Mouse (Mus musculus) liver, embryonic 14.5 days (tissue): ENCODE data around the gene Fxyd3. TPM values are rescaled to one million over a fixed set of nuclear protein-coding genes. Genes with fewer than 3 reads are reported as not detected.

ENCODE experiments used
- ATAC-seq: fragments of 200-750 bp; cut with Nextera tagmentation; 2 replicates; pipeline ENCODE4 v1.8.0; 2017; ENCODE audit warnings: moderate number of reproducible peaks, mild to moderate bottlenecking, moderate library complexity; ENCODE audit not compliant: insufficient read depth
- DNase-seq, 3 experiments: peaks; one replicate each; pipeline ENCODE4 v3.0.0-alpha.2; 2012 to 2013; ENCODE audit warnings: low read depth in 3 of 3, low spot score in 3 of 3
- H3K27ac ChIP-seq: fragments of 300-500 bp; sonication (generic); 2 replicates; pipeline ENCODE4 v1.5.1; 2014; ENCODE audit warnings: moderate library complexity, mild to moderate bottlenecking, control low read depth, inconsistent platforms
- H3K27me3 ChIP-seq: fragments of 300-500 bp; sonication (generic); 2 replicates; pipeline ENCODE4 v1.6.1; 2014; ENCODE audit warnings: mild to moderate bottlenecking, low read length, moderate library complexity; ENCODE audit not compliant: control insufficient read depth, insufficient read depth
- H3K36me3 ChIP-seq: fragments of 300-500 bp; sonication (generic); replicated peaks from 2 replicates; pipeline ENCODE4 v1.6.1; 2014; ENCODE audit warnings: low read depth; ENCODE audit not compliant: control insufficient read depth, insufficient read depth
- H3K4me1 ChIP-seq, 2 experiments: fragments of 200-500 bp in 1 of 2; fragments of 300-500 bp in 1 of 2; sonication (generic) in 1 of 2; replicated peaks; 2 replicates each; pipeline ENCODE4 v1.6.1; 2012 to 2014; ENCODE audit warnings: antibody characterized with exemption in 1 of 2, inconsistent platforms in 1 of 2, low read length in 1 of 2; ENCODE audit not compliant: control insufficient read depth in 2 of 2, insufficient read depth in 2 of 2
- H3K4me2 ChIP-seq: fragments of 300-500 bp; sonication (generic); 2 replicates; pipeline ENCODE4 v1.6.1; 2014; ENCODE audit warnings: low read depth, mild to moderate bottlenecking, control low read depth, moderate library complexity
- H3K4me3 ChIP-seq, 2 experiments: fragments of 200-500 bp in 1 of 2; fragments of 300-500 bp in 1 of 2; sonication (generic) in 1 of 2; 2 replicates each; pipeline ENCODE4 v1.5.1; 2012 to 2014; ENCODE audit warnings: low read depth in 2 of 2, low read length in 2 of 2, mild to moderate bottlenecking in 2 of 2, control low read depth in 1 of 2, inconsistent platforms in 1 of 2, moderate library complexity in 1 of 2; ENCODE audit not compliant: insufficient read depth in 1 of 2
- H3K9ac ChIP-seq: fragments of 300-500 bp; sonication (generic); replicated peaks from 2 replicates; pipeline ENCODE4 v1.6.1; 2014; ENCODE audit warnings: mild to moderate bottlenecking, control low read depth, moderate library complexity
- H3K9me3 ChIP-seq: fragments of 300-500 bp; sonication (generic); 2 replicates; pipeline ENCODE4 v1.6.1; 2016; ENCODE audit warnings: low read length, mixed read lengths; ENCODE audit not compliant: control insufficient read depth
- CTCF ChIP-seq: IDR thresholded peaks from 2 replicates; pipeline ENCODE4 v1.5.1; 2016; ENCODE audit warnings: antibody characterized with exemption, low read depth, control low read depth
- EP300 ChIP-seq: IDR thresholded peaks from 2 replicates; pipeline ENCODE4 v1.6.1; 2016; ENCODE audit warnings: antibody characterized with exemption, low read depth
- WGBS: fragments of 180-500 bp; shearing (Covaris S2); extraction: QIAGEN DNeasy Blood & Tissue Kit; methylation state at CpG from one replicate; pipeline ENCODE4 v1.1.7; 2014; ENCODE audit not compliant: insufficient replicate concordance; 5-methylcytosine and 5-hydroxymethylcytosine counted together
- polyA plus RNA-seq, 2 experiments: library from polyadenylated mRNA; depleted of rRNA in 1 of 2; stranded (reverse) in 1 of 2; unstranded in 1 of 2; fragments of >200 nt; fragmentation: Nextera tagmentation in 1 of 2; extraction: Ambion mirVana in 1 of 2; gene quantifications; 2 replicates each; pipeline versions ENCODE4 v1.2.1 to v1.2.3; 2012 to 2014

Gene Fxyd3
- polyA plus RNA-seq, 2 experiments = 0.54 to 0.86 TPM

DNA sequence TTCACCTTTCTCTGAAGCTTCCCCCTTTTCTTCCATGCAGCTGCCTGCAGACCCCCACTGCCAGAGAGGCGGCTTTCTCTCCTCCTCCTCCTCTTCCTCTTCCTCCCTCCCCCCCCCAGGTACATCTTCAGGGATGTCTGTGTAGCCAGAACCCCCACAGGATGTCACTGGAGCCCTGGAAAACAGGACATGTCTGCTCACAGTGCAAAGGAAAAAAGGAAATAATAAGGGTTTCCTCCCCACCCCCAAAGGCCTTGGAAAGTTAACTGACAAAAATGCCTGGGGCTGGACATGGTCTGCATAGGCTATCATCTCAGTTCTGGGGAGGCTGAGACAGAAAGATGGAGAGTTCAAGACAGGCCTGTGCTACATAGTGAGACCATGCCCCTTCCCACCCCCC lies 4.6 kb upstream of the Fxyd3 start:
- Histone ChIP-seq H3K27me3 (no peaks in the 10 kb centered on the region), H3K36me3 (no peaks in the 10 kb centered on the region), H3K4me2 (no peak overlapping the region), H3K9me3 (no peaks in the 10 kb centered on the region), H3K9ac (no peak overlapping the region), H3K4me3 (no peak overlapping the region), H3K27ac (no peak overlapping the region), H3K4me1 (peaks cover 0 to 7% of the 10 kb centered on the region in 2 experiments; a peak in 1 of 4 replicates)
- DNase-seq = no peak
- no peak for TF ChIP-seq CTCF
- no peak for TF ChIP-seq EP300
- 41% methylated on average over 1 of the region's 1 CpGs for WGBS
- no peak for ATAC-seq

GRCm38 (mm10) chr7:31080611-31081010 lies 4.1 kb upstream of the Fxyd3 start:
- DNase-seq = no peak
- no peaks in the 10 kb centered on the region for H3K36me3 ChIP-seq
- H3K4me3 ChIP-seq = no peak overlapping the region
- no peak overlapping the region for H3K4me2 ChIP-seq
- H3K27ac ChIP-seq = no peak overlapping the region
- TF ChIP-seq CTCF = no peak
- no peak for TF ChIP-seq EP300
- 49% methylated on average over 3 of the region's 3 CpGs for WGBS
- H3K9me3 ChIP-seq = no peaks in the 10 kb centered on the region
- H3K27me3 ChIP-seq = no peaks in the 10 kb centered on the region
- peaks cover 0 to 7% of the 10 kb centered on the region in 2 experiments; a peak in 1 of 4 replicates for H3K4me1 ChIP-seq
- ATAC-seq = no peak
- H3K9ac ChIP-seq = no peak overlapping the region

GRCm38 (mm10) chr7:31079670-31080069 lies 3.2 kb upstream of the Fxyd3 start:
- no peak overlapping the region for H3K27ac ChIP-seq
- no peaks in the 10 kb centered on the region for H3K36me3 ChIP-seq
- no peak overlapping the region for H3K4me2 ChIP-seq
- H3K4me3 ChIP-seq = no peak overlapping the region
- TF ChIP-seq EP300 = no peak
- TF ChIP-seq CTCF = no peak
- ATAC-seq = no peak
- peaks cover 0 to 3% of the 10 kb centered on the region in 2 experiments; a peak in 1 of 4 replicates for H3K4me1 ChIP-seq
- DNase-seq = no peak
- 78% methylated on average over 8 of the region's 8 CpGs for WGBS
- no peaks in the 10 kb centered on the region for H3K27me3 ChIP-seq
- no peaks in the 10 kb centered on the region for H3K9me3 ChIP-seq
- H3K9ac ChIP-seq = no peak overlapping the region

DNA sequence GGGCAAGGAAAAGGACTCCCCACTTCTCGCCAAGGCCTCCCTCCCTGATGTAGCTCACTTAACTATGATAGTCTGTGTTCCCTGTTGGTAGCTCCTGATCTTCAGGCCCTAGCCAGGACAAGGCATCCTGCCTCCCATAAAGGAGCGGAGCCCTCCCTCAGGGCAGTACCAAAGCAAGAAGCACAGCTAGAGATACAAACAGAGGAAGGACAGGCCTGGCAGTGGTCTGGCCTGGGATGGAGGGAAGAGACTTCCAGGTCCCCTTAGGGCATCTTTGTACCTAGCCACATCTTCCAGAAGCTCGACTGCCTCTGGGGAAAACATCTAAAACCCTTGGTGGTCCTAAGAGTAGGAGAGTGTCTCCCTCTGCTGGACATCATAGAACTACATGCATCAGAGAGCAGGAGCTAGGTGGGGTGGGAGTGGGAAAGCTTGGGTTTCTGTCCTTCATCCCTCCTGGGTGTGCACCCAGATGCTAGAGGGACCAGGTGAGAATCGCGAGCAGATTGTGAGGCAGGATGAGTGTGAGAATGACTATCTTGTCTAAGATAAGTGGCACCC lies 1.5 kb upstream of the Fxyd3 start:
- TF ChIP-seq EP300 (no peak), CTCF (peak; percentile 67)
- no peak overlapping the region for H3K9ac ChIP-seq
- H3K4me2 ChIP-seq = no peak overlapping the region
- ATAC-seq = no peak
- WGBS = 35% methylated on average over 5 of the region's 5 CpGs
- H3K27ac ChIP-seq = no peak overlapping the region
- H3K36me3 ChIP-seq = no peaks in the 10 kb centered on the region
- no peaks in the 10 kb centered on the region for H3K9me3 ChIP-seq
- DNase-seq = no peak
- H3K4me1 ChIP-seq = peaks cover 0 to 2% of the 10 kb centered on the region in 2 experiments; a peak in 1 of 4 replicates
- no peaks in the 10 kb centered on the region for H3K27me3 ChIP-seq
- H3K4me3 ChIP-seq = no peak overlapping the region

GRCm38 (mm10) chr7:31077470-31077869 lies 966 bp upstream of the Fxyd3 start:
- no peak for TF ChIP-seq CTCF
- no peak for TF ChIP-seq EP300
- ATAC-seq = no peak
- WGBS = 39% methylated on average over 6 of the region's 6 CpGs
- Histone ChIP-seq H3K27me3 (no peaks in the 10 kb centered on the region), H3K9me3 (no peaks in the 10 kb centered on the region), H3K9ac (no peak overlapping the region), H3K4me3 (no peak overlapping the region), H3K36me3 (no peaks in the 10 kb centered on the region), H3K4me2 (no peak overlapping the region), H3K27ac (no peak overlapping the region), H3K4me1 (peaks cover 0 to 2% of the 10 kb centered on the region in 2 experiments; a peak in 1 of 4 replicates)
- no peak for DNase-seq
